Mouse (Mus musculus) embryonic facial prominence, embryonic 14.5 days (tissue): ENCODE results near the gene Usf3. TPM values are rescaled to one million over a fixed set of nuclear protein-coding genes. Genes with fewer than 3 reads are reported as not detected.

Experiments used
- ATAC-seq: fragments of 200-750 bp; cut with Nextera tagmentation; 2 replicates; pipeline ENCODE4 v1.8.0; 2017; ENCODE audit warnings: low read depth, moderate number of reproducible peaks, moderate TSS enrichment
- DNase-seq: peaks from one replicate; pipeline ENCODE4 v3.0.0-alpha.2; 2015; ENCODE audit warnings: low spot score
- H3K27ac ChIP-seq: fragments of 300-500 bp; sonication (generic); replicated peaks from 2 replicates; pipeline ENCODE4 v1.5.1; 2014; ENCODE audit warnings: low read depth, mild to moderate bottlenecking, low read length, moderate library complexity
- H3K27me3 ChIP-seq: fragments of 300-500 bp; sonication (generic); replicated peaks from 2 replicates; pipeline ENCODE4 v1.6.1; 2014; ENCODE audit warnings: low read length; ENCODE audit not compliant: control insufficient read depth, insufficient read depth
- H3K36me3 ChIP-seq: fragments of 300-500 bp; sonication (generic); 2 replicates; pipeline ENCODE4 v1.6.1; 2014; ENCODE audit warnings: low read length, mixed read lengths; ENCODE audit not compliant: control insufficient read depth, insufficient read depth
- H3K4me1 ChIP-seq: fragments of 300-500 bp; sonication (generic); 2 replicates; pipeline ENCODE4 v1.6.1; 2014; ENCODE audit warnings: antibody characterized with exemption, low read length; ENCODE audit not compliant: control insufficient read depth, insufficient read depth
- H3K4me2 ChIP-seq: fragments of 300-500 bp; sonication (generic); 2 replicates; pipeline ENCODE4 v1.6.1; 2014; ENCODE audit warnings: low read depth, mild to moderate bottlenecking, low read length, moderate library complexity, mixed read lengths
- H3K4me3 ChIP-seq: fragments of 300-500 bp; sonication (generic); 2 replicates; pipeline ENCODE4 v1.5.1; 2014; ENCODE audit warnings: low read depth, mild to moderate bottlenecking, low read length
- H3K9ac ChIP-seq: fragments of 300-500 bp; sonication (generic); 2 replicates; pipeline ENCODE4 v1.6.1; 2014; ENCODE audit warnings: low read depth, mild to moderate bottlenecking, low read length, moderate library complexity, mixed read lengths
- H3K9me3 ChIP-seq: fragments of 300-500 bp; sonication (generic); 2 replicates; pipeline ENCODE4 v1.6.1; 2016; ENCODE audit warnings: low read length; ENCODE audit not compliant: control insufficient read depth
- WGBS: fragments of 180-500 bp; shearing (Covaris S2); extraction: QIAGEN DNeasy Blood & Tissue Kit; methylation state at CpG from one replicate; pipeline ENCODE4 v1.1.7; 2014; 5-methylcytosine and 5-hydroxymethylcytosine counted together
- polyA plus RNA-seq: library from polyadenylated mRNA; unstranded; fragments of >200 nt; fragmentation: Nextera tagmentation; extraction: Ambion mirVana; gene quantifications from 2 replicates; pipeline ENCODE4 v1.2.1, GENCODE M21; 2014

Gene Usf3
- polyA plus RNA-seq, 1 experiment from 2014 or later = 5.5 TPM

DNA sequence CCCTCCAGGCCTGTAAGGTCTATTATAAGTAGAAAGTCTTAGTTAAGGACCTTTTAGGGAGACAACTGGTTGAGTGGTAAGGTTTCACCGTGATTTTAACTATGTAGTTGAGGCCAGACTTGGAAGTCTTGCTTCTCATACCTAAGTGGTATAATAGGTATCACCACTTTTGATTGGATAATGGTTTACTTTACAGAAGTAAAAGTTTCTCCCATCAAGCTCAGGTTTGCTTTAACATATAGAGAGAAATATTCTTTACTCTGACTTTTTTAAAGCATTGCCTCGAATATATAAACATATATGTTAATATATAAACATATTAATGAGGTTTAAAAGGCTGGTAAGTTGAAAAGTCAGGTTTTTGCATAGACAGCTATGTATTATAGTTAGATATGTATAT lies 9.2 kb upstream of the Usf3 start:
- ATAC-seq = no peak

DNA sequence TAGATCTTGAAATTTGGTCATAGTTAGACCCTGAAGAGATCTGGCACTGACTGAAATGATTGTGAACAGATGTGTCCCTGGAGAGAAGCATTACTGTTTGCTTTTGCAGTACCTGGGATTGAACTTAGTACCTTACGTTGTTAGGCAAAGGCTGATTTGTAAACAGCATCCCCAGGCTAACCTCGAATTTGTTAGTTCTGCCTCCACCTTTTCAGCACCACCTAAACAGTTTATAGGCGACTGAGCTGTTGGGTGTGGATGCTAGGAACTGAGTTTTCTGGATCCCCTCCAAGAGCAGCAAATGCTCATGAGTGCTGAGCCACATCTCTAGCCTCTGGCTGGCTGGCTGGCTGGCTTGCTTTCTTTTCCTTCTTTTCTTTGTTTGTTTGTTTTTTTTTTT lies 7.9 kb upstream of the Usf3 start:
- no peak overlapping the region for H3K4me3 ChIP-seq
- H3K36me3 ChIP-seq = peaks cover 7% of the 10 kb centered on the region; the same call in 1 of the 2 replicates
- H3K27me3 ChIP-seq = no peaks in the 10 kb centered on the region
- H3K9me3 ChIP-seq = no peaks in the 10 kb centered on the region
- no peaks in the 10 kb centered on the region for H3K4me1 ChIP-seq
- no peak overlapping the region for H3K27ac ChIP-seq
- ATAC-seq = no peak
- DNase-seq = peak; percentile 53
- H3K4me2 ChIP-seq = no peak overlapping the region
- no peak overlapping the region for H3K9ac ChIP-seq
- WGBS = 25% methylated on average over 3 of the region's 3 CpGs

More for the DNA sequence above, 9.2 kb upstream of the Usf3 start:
- H3K27me3 ChIP-seq = no peaks in the 10 kb centered on the region
- no peak overlapping the region for H3K4me3 ChIP-seq
- no peak overlapping the region for H3K4me2 ChIP-seq
- H3K27ac ChIP-seq = no peak overlapping the region
- no peak overlapping the region for H3K9ac ChIP-seq
- H3K4me1 ChIP-seq = no peaks in the 10 kb centered on the region
- H3K9me3 ChIP-seq = no peaks in the 10 kb centered on the region
- DNase-seq = no peak
- H3K36me3 ChIP-seq = peaks cover 21% of the 10 kb centered on the region; the same call in 1 of the 2 replicates
- 88% methylated on average over 2 of the region's 2 CpGs for WGBS

DNA sequence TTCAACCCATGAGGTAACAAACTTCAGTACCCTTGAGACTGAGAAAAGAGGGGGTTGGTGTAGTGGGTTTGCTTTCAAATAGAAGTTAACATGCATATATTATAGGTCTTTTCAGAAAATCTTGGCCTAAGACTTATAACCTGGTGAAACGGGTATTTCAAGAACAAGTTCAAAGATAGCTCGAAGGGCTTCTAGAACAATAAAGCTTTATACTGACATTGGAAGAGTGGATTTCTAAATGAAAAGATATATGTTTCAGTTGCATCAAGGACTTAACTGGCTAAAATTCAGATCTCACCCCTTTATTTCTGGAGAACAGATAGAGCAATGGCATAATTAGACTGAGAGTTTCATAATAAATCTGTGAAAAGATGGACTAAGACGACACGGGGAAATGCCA lies 4.1 kb upstream of the Usf3 start:
- WGBS = 73% methylated on average over 4 of the region's 4 CpGs
- H3K36me3 ChIP-seq = no peaks in the 10 kb centered on the region
- DNase-seq = no peak
- H3K27me3 ChIP-seq = no peaks in the 10 kb centered on the region
- H3K9ac ChIP-seq = no peak overlapping the region
- no peak for ATAC-seq
- no peaks in the 10 kb centered on the region for H3K9me3 ChIP-seq
- H3K4me1 ChIP-seq = peaks cover 1% of the 10 kb centered on the region
- no peak overlapping the region for H3K4me3 ChIP-seq
- H3K27ac ChIP-seq = no peak overlapping the region
- H3K4me2 ChIP-seq = no peak overlapping the region

DNA sequence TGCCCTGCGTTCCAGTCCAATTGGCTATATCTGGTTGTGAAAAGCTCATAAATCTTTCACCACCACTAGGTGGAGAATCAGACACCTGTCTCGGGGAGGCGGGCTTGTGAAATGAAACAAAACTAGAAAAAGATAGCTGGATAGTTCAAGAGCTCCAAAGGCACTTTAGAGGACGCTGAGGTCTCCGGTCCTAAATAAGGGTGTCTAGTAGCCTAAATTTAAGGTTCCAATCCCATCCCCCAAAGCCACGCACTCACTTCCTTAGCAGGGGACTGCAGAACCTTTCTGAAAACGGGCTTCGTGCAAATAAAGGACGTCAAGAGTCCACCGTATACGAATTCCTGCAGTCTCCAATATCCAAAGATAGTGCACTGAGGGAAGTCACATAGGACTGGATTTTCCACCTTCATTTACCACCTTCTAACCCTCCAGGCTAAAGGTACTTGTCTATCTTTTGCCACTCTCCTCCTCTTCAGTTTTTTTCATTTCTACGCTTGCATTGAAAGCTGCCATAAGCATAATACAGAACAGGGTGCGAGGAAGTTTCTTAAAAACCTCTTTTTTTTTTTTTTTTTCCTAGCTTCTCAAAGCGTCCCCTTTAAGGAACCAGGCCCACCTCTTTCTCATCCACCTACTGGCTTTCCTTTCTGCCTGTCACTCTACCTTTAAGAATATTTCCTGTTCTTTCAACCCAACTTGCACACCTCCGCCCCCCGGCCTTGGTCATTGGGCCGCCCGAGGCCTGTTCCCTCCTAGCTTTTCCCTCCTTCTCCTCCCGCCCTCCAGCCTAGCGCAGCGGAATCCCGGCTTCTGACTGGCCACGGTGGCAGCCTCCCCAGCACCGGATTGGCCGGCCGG lies 520 bp upstream of the Usf3 start:
- ATAC-seq (peak; percentile 100), DNase-seq (peak; percentile 99)
- peak overlapping the region; percentile 97 for H3K9ac ChIP-seq

DNA sequence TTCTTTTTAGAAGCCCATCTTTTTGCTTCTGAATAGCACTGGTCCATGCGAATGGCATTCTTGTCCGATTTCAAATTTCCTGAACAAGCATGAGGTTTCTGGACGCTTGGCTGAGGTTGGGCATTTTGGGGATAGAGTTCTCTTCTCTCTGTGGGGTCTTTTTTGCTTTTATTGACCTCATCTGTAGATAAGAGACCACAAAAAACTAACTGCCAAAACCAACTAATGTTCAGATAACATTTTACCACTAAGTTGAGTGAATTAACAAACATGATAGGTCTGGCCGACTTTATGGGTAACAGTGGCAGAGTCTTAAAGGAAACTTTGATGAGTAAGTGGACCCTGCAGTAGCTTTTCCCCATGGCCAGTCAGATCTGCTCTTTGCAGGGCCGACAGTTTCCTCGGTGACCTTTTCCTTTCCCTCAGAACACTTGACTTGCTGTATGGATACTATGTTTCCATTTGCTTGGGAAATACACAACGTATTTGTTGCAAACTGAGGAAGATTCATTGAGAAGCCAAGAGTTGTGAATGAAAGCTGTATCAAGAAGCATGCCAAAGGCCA lies 1.0 kb downstream of the Usf3 start:
- H3K9ac ChIP-seq = peak overlapping the region; percentile 97
- DNase-seq (no peak), ATAC-seq (no peak)
- peak overlapping the region; percentile 89 for H3K4me2 ChIP-seq
- no peaks in the 10 kb centered on the region for H3K27me3 ChIP-seq
- no peaks in the 10 kb centered on the region for H3K36me3 ChIP-seq
- peaks cover 12% of the 10 kb centered on the region for H3K4me1 ChIP-seq
- H3K27ac ChIP-seq = peak overlapping the region; percentile 95
- 16% methylated on average over 7 of the region's 7 CpGs for WGBS
- no peaks in the 10 kb centered on the region for H3K9me3 ChIP-seq
- peak overlapping the region; percentile 86 for H3K4me3 ChIP-seq

More for the DNA sequence above, 520 bp upstream of the Usf3 start:
- Histone ChIP-seq H3K27ac (peak overlapping the region; percentile 95), H3K27me3 (no peaks in the 10 kb centered on the region), H3K36me3 (no peaks in the 10 kb centered on the region), H3K4me1 (peaks cover 12% of the 10 kb centered on the region), H3K4me3 (peak overlapping the region; percentile 86), H3K9me3 (no peaks in the 10 kb centered on the region), H3K4me2 (peak overlapping the region; percentile 89)
- WGBS = under 1% methylated on average over 26 of the region's 26 CpGs

DNA sequence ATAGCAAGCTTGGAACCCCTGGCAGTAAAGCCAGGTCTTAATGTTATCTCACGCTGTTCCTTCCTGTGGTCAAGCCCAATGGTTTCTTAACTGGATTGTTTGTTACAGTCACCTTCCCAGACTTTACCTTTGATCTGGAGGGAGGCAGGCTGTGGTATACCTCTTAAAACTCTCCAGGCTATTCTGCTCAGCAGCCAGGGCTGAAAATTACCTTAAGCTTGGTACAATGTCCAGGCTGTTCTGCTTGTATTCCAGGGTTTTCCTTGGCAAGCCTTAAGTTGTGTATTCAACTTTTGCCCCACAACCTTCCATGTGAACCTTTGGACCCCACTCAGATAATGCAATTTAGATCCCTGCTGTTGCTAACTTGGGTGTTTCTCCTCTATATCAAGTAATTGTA lies 2.0 kb downstream of the Usf3 start:
- no peak overlapping the region for H3K27ac ChIP-seq
- no peak overlapping the region for H3K9ac ChIP-seq
- H3K4me3 ChIP-seq = no peak overlapping the region; the same call in 1 of the 2 replicates
- ATAC-seq (no peak), DNase-seq (no peak)
- H3K9me3 ChIP-seq = no peaks in the 10 kb centered on the region
- no peak overlapping the region for H3K4me2 ChIP-seq
- no peaks in the 10 kb centered on the region for H3K27me3 ChIP-seq
- 82% methylated on average over 1 of the region's 1 CpGs for WGBS
- peaks cover 12% of the 10 kb centered on the region for H3K4me1 ChIP-seq
- no peaks in the 10 kb centered on the region for H3K36me3 ChIP-seq

DNA sequence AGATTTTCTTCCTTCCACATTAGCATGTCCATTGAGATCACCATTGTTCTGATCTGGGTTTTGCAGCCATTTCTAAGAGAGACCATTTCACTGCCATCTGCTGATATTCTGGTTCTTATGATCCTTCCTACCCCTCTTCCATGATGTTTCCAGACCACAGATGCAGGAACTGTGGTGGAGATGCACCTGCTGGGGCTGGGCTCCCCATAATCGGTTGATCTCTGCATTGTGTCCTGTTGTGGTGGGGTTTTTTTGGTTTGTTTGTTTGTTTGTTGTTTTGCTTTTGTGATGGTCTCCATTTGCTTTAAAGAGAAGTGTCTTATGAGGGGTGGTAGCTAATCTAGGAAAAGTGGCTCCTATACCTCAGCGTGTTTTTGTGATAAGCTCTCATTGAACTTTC lies 3.5 kb downstream of the Usf3 start:
- Histone ChIP-seq H3K9ac (no peak overlapping the region), H3K4me1 (peaks cover 12% of the 10 kb centered on the region), H3K9me3 (no peaks in the 10 kb centered on the region), H3K27ac (no peak overlapping the region), H3K27me3 (no peaks in the 10 kb centered on the region), H3K4me3 (no peak overlapping the region), H3K36me3 (no peaks in the 10 kb centered on the region), H3K4me2 (no peak overlapping the region)
- no peak for ATAC-seq
- 94% methylated on average over 2 of the region's 2 CpGs for WGBS
- no peak for DNase-seq

DNA sequence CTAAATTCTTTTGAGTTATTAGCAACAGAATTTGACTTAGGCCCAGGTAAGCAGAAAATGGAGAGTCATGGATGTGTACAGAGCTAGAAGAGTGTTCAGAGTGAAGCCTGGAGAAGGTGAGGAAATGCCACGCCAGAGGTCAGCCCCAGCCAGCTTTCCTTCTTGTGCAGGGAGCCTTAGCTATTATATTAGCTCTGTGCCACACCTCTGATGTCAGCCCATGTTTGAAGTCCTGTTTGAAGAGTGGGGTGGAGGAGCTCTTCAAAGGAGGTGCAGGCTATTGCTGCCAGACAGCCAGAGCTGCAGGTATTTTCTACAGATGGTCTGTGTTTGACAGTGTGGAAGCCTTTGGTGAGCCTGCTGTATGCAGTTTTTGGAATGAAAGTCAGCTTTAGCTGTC lies 5.5 kb downstream of the Usf3 start:
- ATAC-seq (no peak), DNase-seq (no peak)
- H3K27me3 ChIP-seq = no peaks in the 10 kb centered on the region
- H3K27ac ChIP-seq = no peak overlapping the region
- H3K9ac ChIP-seq = no peak overlapping the region
- H3K36me3 ChIP-seq = no peaks in the 10 kb centered on the region
- WGBS = 56% methylated on average over 1 of the region's 1 CpGs
- H3K4me2 ChIP-seq = no peak overlapping the region
- peaks cover 12% of the 10 kb centered on the region for H3K4me1 ChIP-seq
- H3K4me3 ChIP-seq = no peak overlapping the region
- no peaks in the 10 kb centered on the region for H3K9me3 ChIP-seq
